Mouse (Mus musculus): Measurements from ENCODE around the gene Ebf1.

Gene Ebf1

DNA sequence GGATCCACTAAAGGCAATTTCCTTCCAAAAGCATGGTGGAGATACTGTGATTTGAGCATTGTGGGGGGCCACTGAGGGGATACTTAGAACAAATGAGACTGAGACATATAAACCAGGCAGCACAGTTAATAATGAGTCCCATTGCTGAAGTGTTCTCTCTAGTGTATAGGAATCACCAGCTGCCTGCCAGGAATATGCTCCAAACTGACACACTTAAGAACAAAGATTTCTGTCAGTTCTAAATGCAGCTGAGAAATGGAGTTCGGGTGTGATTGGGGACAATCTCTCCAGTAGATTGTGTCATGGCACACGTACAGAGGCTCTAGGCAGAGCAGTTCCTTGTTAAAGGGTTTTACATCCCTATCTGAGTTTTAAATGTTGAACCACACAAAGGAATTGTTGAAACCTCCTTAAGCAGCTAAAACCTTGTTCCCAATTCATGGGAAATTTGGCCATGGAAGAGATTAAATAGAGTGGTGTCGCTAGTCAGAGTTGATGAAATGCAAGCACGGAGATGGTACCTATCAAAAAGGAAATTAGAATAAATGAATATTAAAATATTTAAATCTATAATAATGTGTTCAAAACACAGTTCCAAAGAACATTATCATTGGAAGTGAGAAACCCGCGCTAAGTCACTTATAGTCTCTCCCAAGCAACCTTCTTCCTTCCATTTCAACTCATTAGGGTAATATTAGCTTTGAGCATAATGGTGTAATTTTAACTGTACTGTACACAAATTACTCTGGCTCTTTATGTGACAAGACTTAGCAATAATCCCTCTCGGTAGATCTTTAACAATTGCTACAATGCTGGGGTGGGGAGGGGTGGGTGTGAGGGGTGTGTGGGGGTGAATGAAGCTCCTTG is 438.9 kb downstream of the Ebf1 start:
- DNase-seq (ENCODE audit: low spot score): no peak

Data from urinary bladder, postnatal 10 days (tissue).